7 mouse cellular contexts compared by ENCODE assay signal in genomic region chr3:97928968-97929858, GRCm38 (mm10). TPM values are rescaled to one million over a fixed set of nuclear protein-coding genes. Genes with fewer than 3 reads are reported as not detected.
DNase-seq lines count a peak whose midpoint lies in the region; TF ChIP-seq lines count a peak whose summit lies in the region.

No protein-coding gene starts in this region.

- intact Hi-C loops in gastrocnemius, postnatal 14 days (cut with DNase I; ENCODE audit: low total_unique reads): loop anchor here (5.0 to 10.0 kb wide), 3 partner anchors 88 to 293 kb away; partner anchors contain the start of gene Reg4

- no peak overlapping the region for H3K4me3 ChIP-seq in cortical plate, adult 2 months (ENCODE audit: insufficient read depth, low read length)
- no peak overlapping the region for H3K4me3 ChIP-seq in kidney, adult 2 months (ENCODE audit: insufficient read depth, low read depth, low read length)
- no peak overlapping the region for H3K4me3 ChIP-seq in limb, embryonic 10.5 days
- H3K4me3 ChIP-seq in midbrain, embryonic 10.5 days: no peak overlapping the region

- H3K27me3 ChIP-seq in kidney, adult 2 months (replicated peaks; ENCODE audit: control insufficient read depth, insufficient read depth, low read length): no peaks in the 10 kb centered on the region
- H3K27me3 ChIP-seq in limb, embryonic 10.5 days (ENCODE audit: low read depth, poor library complexity, severe bottlenecking): no peaks in the 10 kb centered on the region
- H3K27me3 ChIP-seq in midbrain, embryonic 10.5 days (ENCODE audit: low read depth, poor library complexity, severe bottlenecking): peaks cover 36% of the 10 kb centered on the region

- DNase-seq in adrenal gland, adult (ENCODE audit: inconsistent age in 2 of 2, low spot score in 1 of 2): peak; percentile 70 to 92
- peak; percentile 80 for DNase-seq in gastrocnemius, postnatal 14 days
- DNase-seq in kidney, adult 2 months: peak; percentile 82
- peak; percentile 82 for DNase-seq in limb, embryonic 10.5 days (ENCODE audit: low spot score)
- DNase-seq in midbrain, embryonic 10.5 days (ENCODE audit: low spot score): peak; percentile 80
- peak; percentile 48 to 62 for DNase-seq in right cerebral cortex, postnatal 36 days (ENCODE audit: low spot score in 2 of 2)

- H3K9me3 ChIP-seq in limb, embryonic 10.5 days (replicated peaks): no peaks in the 10 kb centered on the region
- H3K9me3 ChIP-seq in midbrain, embryonic 10.5 days (replicated peaks): no peaks in the 10 kb centered on the region

- no peaks in the 10 kb centered on the region for H3K4me1 ChIP-seq in cortical plate, adult 2 months (ENCODE audit: control insufficient read depth, insufficient read depth, low read length)
- H3K4me1 ChIP-seq in kidney, adult 2 months (ENCODE audit: control insufficient read depth, insufficient read depth, low read length): no peaks in the 10 kb centered on the region
- H3K4me1 ChIP-seq in limb, embryonic 10.5 days: peaks cover 45% of the 10 kb centered on the region
- H3K4me1 ChIP-seq in midbrain, embryonic 10.5 days: peaks cover 33% of the 10 kb centered on the region

- 55% methylated on average over 9 of the region's 9 CpGs for WGBS in kidney, adult 2 months
- WGBS in limb, embryonic 10.5 days: 60% methylated on average over 9 of the region's 9 CpGs
- WGBS in midbrain, embryonic 10.5 days: 68% methylated on average over 9 of the region's 9 CpGs

- peak; percentile 79 for TF ChIP-seq CTCF in cortical plate, adult 2 months (IDR thresholded peaks at IDR 0.05; ENCODE audit: extremely low read depth, insufficient read depth, low read length)
- TF ChIP-seq CTCF in kidney, adult 2 months (conservative IDR thresholded peaks at IDR 0.05; ENCODE audit: insufficient read depth, insufficient read length, low read depth, low read length): peak; percentile 69

- H3K36me3 ChIP-seq in kidney, adult 2 months (ENCODE audit: control insufficient read depth, insufficient read depth, low read length): no peaks in the 10 kb centered on the region; the same call in 1 of the 2 replicates
- peaks cover 2% of the 10 kb centered on the region; the same call in 1 of the 2 replicates for H3K36me3 ChIP-seq in limb, embryonic 10.5 days
- no peaks in the 10 kb centered on the region for H3K36me3 ChIP-seq in midbrain, embryonic 10.5 days

- no peak overlapping the region for H3K27ac ChIP-seq in cortical plate, adult 2 months (ENCODE audit: insufficient read depth, low read length)
- no peak overlapping the region for H3K27ac ChIP-seq in kidney, adult 2 months (ENCODE audit: insufficient read depth, low read depth, low read length)
- peak overlapping the region; percentile 4; the same call in 1 of the 2 replicates for H3K27ac ChIP-seq in limb, embryonic 10.5 days
- H3K27ac ChIP-seq in midbrain, embryonic 10.5 days (replicated peaks): peak overlapping the region; percentile 65; the same call in 1 of the 2 replicates

- TF ChIP-seq POLR2A in cortical plate, adult 2 months (IDR thresholded peaks at IDR 0.05; ENCODE audit: extremely low read depth, insufficient read depth, low read length): no peak
- no peak for TF ChIP-seq POLR2A in kidney, adult 2 months (IDR thresholded peaks at IDR 0.05; ENCODE audit: low read depth, low read length)

RNA-seq across cellular contexts. Expression of gene Sec22b, which starts 28.2 kb away (rescaled TPM):
- polyA plus RNA-seq in cortical plate, adult 2 months (2012; rRNA removed): 64.5 and 67.5 TPM in 2 replicates
- 10 to 100 TPM; 30.6 to 31.4 TPM for total RNA-seq in gastrocnemius, postnatal 14 days (2021)
- polyA plus RNA-seq in kidney, adult 2 months (2012; rRNA removed): 24.6 and 31.1 TPM in 2 replicates
- 121 and 139 TPM in 2 replicates for polyA plus RNA-seq in limb, embryonic 10.5 days (2016; fragmentation: Nextera tagmentation; extraction: Ambion mirVana)
- polyA plus RNA-seq in midbrain, embryonic 10.5 days (2016; fragmentation: Nextera tagmentation; extraction: Ambion mirVana): 111 and 116 TPM in 2 replicates

RNA-seq across cellular contexts. Expression of gene Pde4dip, which starts 40.7 kb away (rescaled TPM):
- 99.2 and 103 TPM in 2 replicates for polyA plus RNA-seq in cortical plate, adult 2 months (2012; rRNA removed)
- total RNA-seq in gastrocnemius, postnatal 14 days (2021): 1,000 to 10,000 TPM; 1,779 to 1,961 TPM
- polyA plus RNA-seq in kidney, adult 2 months (2012; rRNA removed): 37.7 and 58.1 TPM in 2 replicates
- 15.6 and 22.8 TPM in 2 replicates for polyA plus RNA-seq in limb, embryonic 10.5 days (2016; fragmentation: Nextera tagmentation; extraction: Ambion mirVana)
- 18.5 and 22.8 TPM in 2 replicates for polyA plus RNA-seq in midbrain, embryonic 10.5 days (2016; fragmentation: Nextera tagmentation; extraction: Ambion mirVana)

Comparison
In these comparisons a context has a peak if more than half of its experiments do, and no peak if none do; other contexts are left out.
1. H3K27ac ChIP-seq: peak in limb, embryonic 10.5 days (single experiment) and midbrain, embryonic 10.5 days (single experiment); none in cortical plate, adult 2 months (single experiment) and kidney, adult 2 months (single experiment).
2. Peak in every context shown above with its lines, with median percentiles within 50 percentile points of each other: DNase-seq.